Comparison of ENCODE assay signal across 8 mouse cellular contexts in the genomic region with DNA sequence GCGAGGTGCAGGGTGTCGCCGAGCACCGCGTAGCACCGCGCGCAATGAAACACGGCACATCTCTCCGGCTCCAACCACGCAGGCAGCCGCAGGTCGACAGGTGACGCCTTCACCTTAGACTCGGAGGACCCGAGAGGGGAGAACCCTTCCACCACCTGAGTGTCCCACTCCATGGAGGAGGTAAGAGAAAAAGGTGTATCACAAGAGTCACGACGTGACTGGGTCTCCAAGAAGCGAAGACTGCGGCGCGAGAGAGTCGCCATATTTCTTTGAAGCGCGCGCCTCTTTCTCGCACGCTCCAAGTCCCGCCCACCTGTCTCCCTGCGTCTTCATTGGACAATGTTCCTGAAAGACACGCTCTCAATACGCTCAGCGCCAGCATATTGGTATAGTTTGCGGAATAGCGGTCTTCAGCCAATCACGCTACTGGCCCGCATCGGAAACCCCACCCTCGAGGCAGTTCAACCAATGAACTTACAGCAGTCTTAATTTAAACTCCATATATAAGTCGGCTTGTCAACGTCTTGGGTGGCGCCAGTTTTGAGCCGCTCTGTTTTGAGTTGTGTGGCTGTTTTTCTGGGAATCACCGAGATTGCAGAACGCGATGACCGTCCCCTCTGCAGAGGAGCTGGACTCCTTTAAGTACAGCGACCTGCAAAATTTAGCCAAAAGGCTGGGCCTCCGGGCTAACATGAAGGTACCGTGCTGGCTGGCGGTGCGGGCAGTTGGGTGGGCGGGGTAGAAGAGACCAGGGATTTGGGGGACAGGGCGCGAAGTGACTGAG. TPM values are rescaled to one million over a fixed set of nuclear protein-coding genes. Genes with fewer than 3 reads are reported as not detected.
DNase-seq lines count a peak whose midpoint lies in the region; ATAC-seq and TF ChIP-seq lines count a peak whose summit lies in the region.

Gene Nusap1 (plus strand): TSS at position 100 of the 784 bp plus-strand sequence.
Gene Oip5 (minus strand): TSS at position 271 of the 784 bp plus-strand sequence.

- peak; percentile 98 for ATAC-seq in heart, embryonic 11.5 days (replicated peaks; ENCODE audit: insufficient number of reproducible peaks, low FRiP score, low TSS enrichment)
- peak; percentile 100 for ATAC-seq in kidney, embryonic 16.5 days (ENCODE audit: low FRiP score, low TSS enrichment)

- peaks cover under 1% of the 10 kb centered on the region for H3K36me3 ChIP-seq in C2C12 (ENCODE audit: control insufficient read depth, insufficient read depth)
- peaks cover 66% of the 10 kb centered on the region for H3K36me3 ChIP-seq in erythroblast, embryonic 14.5 days (ENCODE audit: control insufficient read depth)
- no peaks in the 10 kb centered on the region for H3K36me3 ChIP-seq in heart, embryonic 11.5 days (ENCODE audit: control insufficient read depth, insufficient read depth, low read length)
- 0 out of 2 replicates have a peak, but pooled peaks cover under 1% of the 10 kb centered on the region for H3K36me3 ChIP-seq in kidney, embryonic 16.5 days (ENCODE audit: insufficient read depth, low read length)
- no peaks in the 10 kb centered on the region for H3K36me3 ChIP-seq in liver, adult 2 months (ENCODE audit: control insufficient read depth, insufficient read depth, low read length)
- no peaks in the 10 kb centered on the region for H3K36me3 ChIP-seq in myocyte (ENCODE audit: control insufficient read depth, insufficient read depth)
- H3K36me3 ChIP-seq in splenic B cell, adult 2 months (ENCODE audit: control insufficient read depth, insufficient read depth, low read length, poor library complexity, severe bottlenecking) = no peaks in the 10 kb centered on the region

- TF ChIP-seq CTCF in C2C12 (IDR thresholded peaks at IDR 0.05; ENCODE audit: control insufficient read depth, insufficient read depth, insufficient read length) = no peak
- no peak for TF ChIP-seq CTCF in brain, embryonic 14.5 days (IDR thresholded peaks at IDR 0.05; ENCODE audit: borderline replicate concordance, extremely low read depth, insufficient read depth, insufficient read length)
- TF ChIP-seq CTCF in liver, adult 2 months (IDR thresholded peaks at IDR 0.05; ENCODE audit: low read depth, low read length) = no peak

- peaks cover 40% of the 10 kb centered on the region for H3K4me1 ChIP-seq in erythroblast, embryonic 14.5 days (ENCODE audit: control insufficient read depth)
- H3K4me1 ChIP-seq in heart, embryonic 11.5 days (ENCODE audit: control insufficient read depth, insufficient read depth, low read length) = peaks cover 15% of the 10 kb centered on the region
- peaks cover 28% of the 10 kb centered on the region for H3K4me1 ChIP-seq in kidney, embryonic 16.5 days (ENCODE audit: insufficient read depth, low read length)
- peaks cover 2% of the 10 kb centered on the region; the same call in 1 of the 2 replicates for H3K4me1 ChIP-seq in liver, adult 2 months (ENCODE audit: control insufficient read depth, insufficient read depth, low read length)

- H3K79me3 ChIP-seq in C2C12 (ENCODE audit: low read depth) = peaks cover 19% of the 10 kb centered on the region

- peak within 1 kb of the TSS; percentile 82 for H3K27ac ChIP-seq in heart, embryonic 11.5 days (ENCODE audit: low read depth, low read length)
- H3K27ac ChIP-seq in kidney, embryonic 16.5 days (ENCODE audit: low read length) = peak within 1 kb of the TSS; percentile 78
- no peak within 1 kb of the TSS for H3K27ac ChIP-seq in liver, adult 2 months (replicated peaks; ENCODE audit: insufficient read depth, low read depth, low read length)

- peak within 1 kb of the TSS; percentile 81 for H3K4me2 ChIP-seq in heart, embryonic 11.5 days
- peak within 1 kb of the TSS; percentile 83 for H3K4me2 ChIP-seq in kidney, embryonic 16.5 days (replicated peaks; ENCODE audit: low read depth, low read length)
- H3K4me2 ChIP-seq in myocyte (ENCODE audit: low read depth) = peak within 1 kb of the TSS; percentile 71

- peak; percentile 12; the same call in 1 of the 2 replicates for TF ChIP-seq POLR2A in brain, embryonic 14.5 days (IDR thresholded peaks at IDR 0.05; ENCODE audit: borderline replicate concordance, extremely low read depth, insufficient read depth, insufficient read length, poor library complexity, severe bottlenecking)
- TF ChIP-seq POLR2A in liver, adult 2 months (IDR thresholded peaks at IDR 0.05; ENCODE audit: extremely low read depth, insufficient read depth, low read length) = no peak
- TF ChIP-seq POLR2A in myocyte (IDR thresholded peaks at IDR 0.05; ENCODE audit: insufficient read length, low read depth) = peak; percentile 54

- peak; percentile 99 for DNase-seq in brain, embryonic 14.5 days (ENCODE audit: low read depth)
- DNase-seq in liver, adult 2 months (ENCODE audit: extremely low read depth, low read depth, low spot score) = peak; percentile 94
- DNase-seq in splenic B cell, adult 2 months (ENCODE audit: low read depth, low spot score) = peak; percentile 97

- H3K79me2 ChIP-seq in C2C12 (ENCODE audit: control insufficient read depth, insufficient read depth) (peaks cover 56% of the 10 kb centered on the region), myocyte (ENCODE audit: control insufficient read depth, insufficient read depth) (peaks cover 31% of the 10 kb centered on the region)
- H3K79me2 ChIP-seq in liver, adult 2 months (ENCODE audit: control insufficient read depth, insufficient read depth, low read length) = peaks cover 2% of the 10 kb centered on the region; the same call in 1 of the 2 replicates

- H3K9me3 ChIP-seq in erythroblast, embryonic 14.5 days (ENCODE audit: control insufficient read depth, low read length) = no peaks in the 10 kb centered on the region
- no peaks in the 10 kb centered on the region for H3K9me3 ChIP-seq in heart, embryonic 11.5 days (replicated peaks; ENCODE audit: control insufficient read depth, low read length)
- H3K9me3 ChIP-seq in kidney, embryonic 16.5 days (ENCODE audit: low read length) = no peaks in the 10 kb centered on the region

- H3K27me3 ChIP-seq in C2C12 (ENCODE audit: control insufficient read depth, insufficient read depth, insufficient read length) (no peaks in the 10 kb centered on the region), myocyte (ENCODE audit: control insufficient read depth, insufficient read depth, insufficient read length) (no peaks in the 10 kb centered on the region)
- no peaks in the 10 kb centered on the region for H3K27me3 ChIP-seq in erythroblast, embryonic 14.5 days (ENCODE audit: control insufficient read depth)
- no peaks in the 10 kb centered on the region for H3K27me3 ChIP-seq in heart, embryonic 11.5 days (ENCODE audit: control insufficient read depth, insufficient read depth, low read length)
- no peaks in the 10 kb centered on the region for H3K27me3 ChIP-seq in kidney, embryonic 16.5 days (ENCODE audit: insufficient read depth, low read length)
- no peaks in the 10 kb centered on the region for H3K27me3 ChIP-seq in liver, adult 2 months (ENCODE audit: control insufficient read depth, insufficient read depth, low read length)
- H3K27me3 ChIP-seq in splenic B cell, adult 2 months (ENCODE audit: control insufficient read depth, insufficient read depth, low read length, poor library complexity, severe bottlenecking) = no peaks in the 10 kb centered on the region

- H3ac ChIP-seq in C2C12 (ENCODE audit: control insufficient read depth, insufficient read length, low read depth) (peak within 1 kb of the TSS; percentile 88), myocyte (ENCODE audit: control insufficient read depth, insufficient read length) (peak within 1 kb of the TSS; percentile 29)

- H3K9ac ChIP-seq in heart, embryonic 11.5 days (ENCODE audit: low read depth, low read length) = peak within 1 kb of the TSS; percentile 90
- peak within 1 kb of the TSS; percentile 84 for H3K9ac ChIP-seq in kidney, embryonic 16.5 days (replicated peaks; ENCODE audit: low read length)
- H3K9ac ChIP-seq in liver, adult 2 months (ENCODE audit: low read depth, low read length) = peak within 1 kb of the TSS; percentile 55

- H3K4me3 ChIP-seq in C2C12 (ENCODE audit: insufficient read depth, poor library complexity, severe bottlenecking) (peak within 1 kb of the TSS; percentile 95), myocyte (peak within 1 kb of the TSS; percentile 89)
- H3K4me3 ChIP-seq in erythroblast, embryonic 14.5 days (replicated peaks) = peak within 1 kb of the TSS; percentile 90
- H3K4me3 ChIP-seq in heart, embryonic 11.5 days (ENCODE audit: low read depth, low read length) = peak within 1 kb of the TSS; percentile 91
- H3K4me3 ChIP-seq in kidney, embryonic 16.5 days (ENCODE audit: low read length) = peak within 1 kb of the TSS; percentile 95
- peak within 1 kb of the TSS; percentile 81 for H3K4me3 ChIP-seq in liver, adult 2 months (ENCODE audit: insufficient read depth, low read depth, low read length)

- under 1% methylated on average over 55 of the region's 55 CpGs for WGBS in heart, embryonic 11.5 days (ENCODE audit: insufficient replicate concordance)
- WGBS in kidney, embryonic 16.5 days = under 1% methylated on average over 55 of the region's 55 CpGs
- under 1% methylated on average over 55 of the region's 55 CpGs for WGBS in liver, adult 2 months

TF ChIP-seq in C2C12, 6 proteins besides CTCF, POLR2A, EP300 and RAD21 (continues in another document):
- TF ChIP-seq USF1 (IDR thresholded peaks at IDR 0.05; ENCODE audit: low read depth) = no peak
- no peak for TF ChIP-seq MYOD1 (IDR thresholded peaks at IDR 0.05; ENCODE audit: control insufficient read depth, insufficient read length, low read depth)

TF ChIP-seq in myocyte, 11 proteins besides CTCF, POLR2A, EP300 and RAD21 (continues in another document):
- TF ChIP-seq MYOG (IDR thresholded peaks at IDR 0.05; ENCODE audit: control insufficient read depth in 1 of 3, insufficient read depth in 1 of 3, insufficient read length in 2 of 3, low read depth in 2 of 3) = no peak
- TF ChIP-seq POLR2AphosphoS2 (IDR thresholded peaks at IDR 0.05; ENCODE audit: insufficient read length, low read depth) = peak; percentile 20

RNA-seq across cellular contexts. Expression of gene Nusap1, which starts in this region (rescaled TPM):
- polyA plus RNA-seq in C2C12 (2012; fragmentation: generic; extraction: Trizol) (6.5 TPM), myocyte (2012; fragmentation: generic; extraction: Trizol) (4.4 TPM)
- polyA plus RNA-seq in brain, embryonic 14.5 days (2012; rRNA removed) = 14.7 and 19.5 TPM in 2 replicates
- 1.8 and 1.9 TPM in 2 replicates for polyA plus RNA-seq in erythroblast, embryonic 14.5 days (2012)
- 56.4 and 57.3 TPM in 2 replicates for polyA plus RNA-seq in heart, embryonic 11.5 days (2014; fragmentation: Nextera tagmentation; extraction: Ambion mirVana)
- polyA plus RNA-seq in kidney, embryonic 16.5 days (2015; fragmentation: Nextera tagmentation; extraction: Ambion mirVana) = 73.2 and 78.0 TPM in 2 replicates
- 0.46 and 1.4 TPM in 2 replicates for total RNA-seq in liver, adult 2 months (2014; rRNA removed)
- polyA plus RNA-seq in liver, adult 2 months (2012; rRNA removed) = 0.06 and 0.07 TPM in 2 replicates

RNA-seq across cellular contexts. Expression of gene Oip5, which starts in this region (rescaled TPM):
- polyA plus RNA-seq in C2C12 (2012; fragmentation: generic; extraction: Trizol) (9.0 TPM), myocyte (2012; fragmentation: generic; extraction: Trizol) (3.7 TPM)
- polyA plus RNA-seq in brain, embryonic 14.5 days (2012; rRNA removed) = 6.6 and 12.6 TPM in 2 replicates
- 3.6 and 6.2 TPM in 2 replicates for polyA plus RNA-seq in erythroblast, embryonic 14.5 days (2012)
- 22.9 and 25.5 TPM in 2 replicates for polyA plus RNA-seq in heart, embryonic 11.5 days (2014; fragmentation: Nextera tagmentation; extraction: Ambion mirVana)
- 28.9 and 31.2 TPM in 2 replicates for polyA plus RNA-seq in kidney, embryonic 16.5 days (2015; fragmentation: Nextera tagmentation; extraction: Ambion mirVana)
- 0.92 and 0.94 TPM in 2 replicates for total RNA-seq in liver, adult 2 months (2014; rRNA removed)
- 0.37 and 0.69 TPM in 2 replicates for polyA plus RNA-seq in liver, adult 2 months (2012; rRNA removed)
